Mouse (Mus musculus) heart, adult 9 months (tissue): Measurements from ENCODE around the gene Tal1.

Source experiments
- DNase-seq, 2 experiments: peaks; one replicate each; pipeline ENCODE4 v3.0.0; 2022; ENCODE audit warnings: low spot score in 2 of 2

The Tal1 gene

GRCm38 (mm10) chr4:115071668-115072067, 15.4 kb downstream of the Tal1 start:
- DNase-seq, result no peak

GRCm38 (mm10) chr4:115074789-115075188, 18.6 kb downstream of the Tal1 start:
- DNase-seq, result no peak

GRCm38 (mm10) chr4:115075204-115075915, 19.1 kb downstream of the Tal1 start:
- peak; percentile 49 to 74 for DNase-seq

- DNase-seq, result peak in 1 of 2 experiments; percentile 40
These were observed 22.9 kb downstream of the Tal1 start for GRCm38 (mm10) chr4:115078892-115079820.

GRCm38 (mm10) chr4:115079821-115080349, 23.7 kb downstream of the Tal1 start:
- no peak for DNase-seq

- no peak for DNase-seq
These were observed 26.8 kb downstream of the Tal1 start for GRCm38 (mm10) chr4:115083031-115083430.

- peak; percentile 35 to 52 for DNase-seq
These were observed 29.4 kb downstream of the Tal1 start for GRCm38 (mm10) chr4:115085522-115086095.

- DNase-seq, result no peak
These were observed 30.0 kb downstream of the Tal1 start for GRCm38 (mm10) chr4:115086257-115086656.

GRCm38 (mm10) chr4:115086763-115087415, 30.7 kb downstream of the Tal1 start:
- no peak for DNase-seq

- no peak for DNase-seq
These were observed 32.5 kb downstream of the Tal1 start, which contains the start of gene Pdzk1ip1 for GRCm38 (mm10) chr4:115088611-115089338. Gene Pdzk1ip1, plus strand, starts transcription at chr4:115088708.

GRCm38 (mm10) chr4:115090592-115090991, 34.4 kb downstream of the Tal1 start:
- DNase-seq, result no peak

- no peak for DNase-seq
These were observed 35.6 kb downstream of the Tal1 start for GRCm38 (mm10) chr4:115091806-115092205.

GRCm38 (mm10) chr4:115093331-115093864, 37.2 kb downstream of the Tal1 start:
- DNase-seq, result no peak

- DNase-seq, result no peak
These were observed 37.8 kb downstream of the Tal1 start for GRCm38 (mm10) chr4:115094056-115094455.

- peak in 1 of 2 experiments; percentile 17 for DNase-seq
These were observed 39.6 kb downstream of the Tal1 start for GRCm38 (mm10) chr4:115095671-115096434.

- DNase-seq, result no peak
These were observed 40.4 kb downstream of the Tal1 start for GRCm38 (mm10) chr4:115096435-115097145.

- no peak for DNase-seq
These were observed 40.9 kb downstream of the Tal1 start for GRCm38 (mm10) chr4:115097146-115097496.

GRCm38 (mm10) chr4:115101682-115102081, 45.5 kb downstream of the Tal1 start:
- DNase-seq, result peak in 1 of 2 experiments; percentile 17

- no peak for DNase-seq
These were observed 47.3 kb downstream of the Tal1 start for GRCm38 (mm10) chr4:115103510-115103909.
